ENCODE assay signal across 8 mouse cellular contexts in genomic region chr6:125603678-125604462, GRCm38 (mm10). TPM values are rescaled to one million over a fixed set of nuclear protein-coding genes. Genes with fewer than 3 reads are reported as not detected.
DNase-seq lines count a peak whose midpoint lies in the region; ATAC-seq and TF ChIP-seq lines count a peak whose summit lies in the region.

No protein-coding gene starts in this region.

- H3K27me3 ChIP-seq in forebrain, embryonic 12.5 days, result peaks cover 27% of the 10 kb centered on the region
- no peaks in the 10 kb centered on the region for H3K27me3 ChIP-seq in forebrain, postnatal 0 days (ENCODE audit: insufficient read depth, low read length)
- 0 out of 2 replicates have a peak, but pooled peaks cover 4% of the 10 kb centered on the region for H3K27me3 ChIP-seq in lung, embryonic 15.5 days
- no peaks in the 10 kb centered on the region for H3K27me3 ChIP-seq in intestine, postnatal 0 days (replicated peaks; ENCODE audit: control insufficient read depth, insufficient read depth, low read length)
- peaks cover 21% of the 10 kb centered on the region for H3K27me3 ChIP-seq in myocyte (ENCODE audit: control insufficient read depth, insufficient read depth, insufficient read length)

- no peak overlapping the region for H3K9ac ChIP-seq in forebrain, embryonic 12.5 days
- H3K9ac ChIP-seq in forebrain, postnatal 0 days, result no peak overlapping the region
- no peak overlapping the region for H3K9ac ChIP-seq in lung, embryonic 15.5 days
- no peak overlapping the region for H3K9ac ChIP-seq in intestine, postnatal 0 days (ENCODE audit: low read depth, low read length)

- no peak overlapping the region for H3K4me3 ChIP-seq in forebrain, embryonic 12.5 days (replicated peaks)
- H3K4me3 ChIP-seq in forebrain, postnatal 0 days (ENCODE audit: low read depth, low read length), result no peak overlapping the region
- H3K4me3 ChIP-seq in lung, embryonic 15.5 days, result no peak overlapping the region
- no peak overlapping the region for H3K4me3 ChIP-seq in intestine, postnatal 0 days (ENCODE audit: low read depth, low read length)
- no peak overlapping the region for H3K4me3 ChIP-seq in myocyte

- H3ac ChIP-seq in myocyte (ENCODE audit: control insufficient read depth, insufficient read length), result no peak overlapping the region

- H3K27ac ChIP-seq in forebrain, embryonic 12.5 days, result no peak overlapping the region
- H3K27ac ChIP-seq in forebrain, postnatal 0 days (ENCODE audit: low read depth, low read length), result no peak overlapping the region
- no peak overlapping the region for H3K27ac ChIP-seq in lung, embryonic 15.5 days
- H3K27ac ChIP-seq in intestine, postnatal 0 days (ENCODE audit: low read depth, low read length), result no peak overlapping the region

- H3K4me1 ChIP-seq in forebrain, embryonic 12.5 days, result peaks cover 7% of the 10 kb centered on the region; the same call in 1 of the 2 replicates
- H3K4me1 ChIP-seq in forebrain, postnatal 0 days (ENCODE audit: insufficient read depth), result no peaks in the 10 kb centered on the region
- H3K4me1 ChIP-seq in lung, embryonic 15.5 days, result 0 out of 2 replicates have a peak, but pooled peaks cover 5% of the 10 kb centered on the region
- no peaks in the 10 kb centered on the region for H3K4me1 ChIP-seq in intestine, postnatal 0 days (replicated peaks; ENCODE audit: control insufficient read depth, insufficient read depth, low read length)

- no peaks in the 10 kb centered on the region for H3K79me2 ChIP-seq in myocyte (ENCODE audit: control insufficient read depth, insufficient read depth)

- 0 out of 2 replicates have a peak, but pooled peaks have one; percentile 9 for ATAC-seq in forebrain, embryonic 12.5 days (ENCODE audit: low FRiP score)
- ATAC-seq in forebrain, postnatal 0 days, result no peak
- no peak for ATAC-seq in lung, embryonic 15.5 days (ENCODE audit: borderline replicate concordance, extremely low read depth, low FRiP score, low TSS enrichment)
- ATAC-seq in intestine, postnatal 0 days, result no peak
- ATAC-seq in frontal cortex, adult (ENCODE audit: low TSS enrichment), result no peak

- 84% methylated on average over 26 of the region's 26 CpGs for WGBS in forebrain, embryonic 12.5 days
- 84% methylated on average over 26 of the region's 26 CpGs for WGBS in forebrain, postnatal 0 days
- WGBS in lung, embryonic 15.5 days, result 71% methylated on average over 26 of the region's 26 CpGs
- WGBS in intestine, postnatal 0 days, result 69% methylated on average over 26 of the region's 26 CpGs

- no peak for TF ChIP-seq CTCF in forebrain, postnatal 0 days (IDR thresholded peaks at IDR 0.05; ENCODE audit: low read depth)
- TF ChIP-seq CTCF in intestine, postnatal 0 days (IDR thresholded peaks at IDR 0.05; ENCODE audit: low read depth), result no peak

- DNase-seq in forebrain, postnatal 0 days, result no peak
- no peak for DNase-seq in lung, postnatal 14 days
- DNase-seq in left cerebral cortex, postnatal 4 days, result no peak

- intact Hi-C loops in left cerebral cortex, postnatal 4 days (cut with DNase I), result loop anchor here (2.0 kb wide), 1 partner anchor 185 kb away; no protein-coding TSS in a partner anchor

- no peaks in the 10 kb centered on the region for H3K36me3 ChIP-seq in forebrain, embryonic 12.5 days (replicated peaks)
- no peaks in the 10 kb centered on the region for H3K36me3 ChIP-seq in forebrain, postnatal 0 days (ENCODE audit: insufficient read depth)
- H3K36me3 ChIP-seq in lung, embryonic 15.5 days, result no peaks in the 10 kb centered on the region
- H3K36me3 ChIP-seq in intestine, postnatal 0 days (ENCODE audit: control insufficient read depth, insufficient read depth), result no peaks in the 10 kb centered on the region
- no peaks in the 10 kb centered on the region for H3K36me3 ChIP-seq in myocyte (ENCODE audit: control insufficient read depth, insufficient read depth)

- TF ChIP-seq POLR2A in myocyte (IDR thresholded peaks at IDR 0.05; ENCODE audit: insufficient read length, low read depth), result no peak

- H3K9me3 ChIP-seq in forebrain, embryonic 12.5 days, result no peaks in the 10 kb centered on the region
- no peaks in the 10 kb centered on the region for H3K9me3 ChIP-seq in forebrain, postnatal 0 days (ENCODE audit: low read length)
- H3K9me3 ChIP-seq in lung, embryonic 15.5 days, result no peaks in the 10 kb centered on the region
- H3K9me3 ChIP-seq in intestine, postnatal 0 days (ENCODE audit: control insufficient read depth), result no peaks in the 10 kb centered on the region

- peak overlapping the region; percentile 34; the same call in 1 of the 2 replicates for H3K4me2 ChIP-seq in forebrain, embryonic 12.5 days
- H3K4me2 ChIP-seq in forebrain, postnatal 0 days (ENCODE audit: low read depth), result no peak overlapping the region
- peak overlapping the region; percentile 40 for H3K4me2 ChIP-seq in lung, embryonic 15.5 days
- peak overlapping the region; percentile 48 for H3K4me2 ChIP-seq in intestine, postnatal 0 days (replicated peaks; ENCODE audit: low read depth)
- peak overlapping the region; percentile 35 for H3K4me2 ChIP-seq in myocyte (ENCODE audit: low read depth)

TF ChIP-seq in myocyte, 11 proteins besides CTCF, POLR2A, EP300 and RAD21:
- TF ChIP-seq REST (IDR thresholded peaks at IDR 0.05; ENCODE audit: insufficient read depth, insufficient read length) (no peak), CEBPB (IDR thresholded peaks at IDR 0.05; ENCODE audit: insufficient read depth, poor library complexity, severe bottlenecking) (no peak), MYOD1 (IDR thresholded peaks at IDR 0.05; ENCODE audit: control insufficient read depth in 1 of 3, insufficient read length in 2 of 3, low read depth in 2 of 3) (no peak), MAX (IDR thresholded peaks at IDR 0.05; ENCODE audit: low read depth) (no peak), TCF3 (IDR thresholded peaks at IDR 0.05; ENCODE audit: insufficient read length, low read depth) (no peak), USF1 (IDR thresholded peaks at IDR 0.05; ENCODE audit: low read depth) (no peak), MYOG (IDR thresholded peaks at IDR 0.05; ENCODE audit: control insufficient read depth in 1 of 3, insufficient read depth in 1 of 3, insufficient read length in 2 of 3, low read depth in 2 of 3) (no peak), TCF12 (IDR thresholded peaks at IDR 0.05; ENCODE audit: insufficient read depth, poor library complexity, severe bottlenecking) (no peak), SRF (IDR thresholded peaks at IDR 0.05; ENCODE audit: control insufficient read depth, insufficient read length, low read depth) (no peak), E2F4 (IDR thresholded peaks at IDR 0.05; ENCODE audit: insufficient read depth) (no peak), POLR2AphosphoS2 (IDR thresholded peaks at IDR 0.05; ENCODE audit: insufficient read length, low read depth) (no peak)
TF ChIP-seq in myocyte: peak in this region for 0.

RNA-seq across cellular contexts. Expression of gene Vwf, which starts 57.3 kb away (rescaled TPM):
- 7.9 and 10.3 TPM in 2 replicates for polyA plus RNA-seq in forebrain, embryonic 12.5 days (2016; fragmentation: Nextera tagmentation; extraction: Ambion mirVana)
- total RNA-seq in forebrain, postnatal 0 days (2014; rRNA removed), result 21.2 and 30.0 TPM in 2 replicates
- 8.9 and 13.1 TPM in 2 replicates for polyA plus RNA-seq in forebrain, postnatal 0 days (2015; fragmentation: Nextera tagmentation; extraction: Ambion mirVana)
- polyA plus RNA-seq in lung, embryonic 15.5 days (2015; fragmentation: Nextera tagmentation; extraction: Ambion mirVana), result 19.1 and 20.8 TPM in 2 replicates
- 10.6 and 13.2 TPM in 2 replicates for polyA plus RNA-seq in intestine, postnatal 0 days (2015; fragmentation: Nextera tagmentation; extraction: Ambion mirVana)
- polyA plus RNA-seq in myocyte (2012; fragmentation: generic; extraction: Trizol), result 1.2 TPM
- total RNA-seq in left cerebral cortex, postnatal 4 days (2021), result 10 to 100 TPM; 24.1 to 28.2 TPM
